Mouse (Mus musculus) hindbrain, embryonic 10.5 days (tissue): ENCODE measurements around the gene Ano3. TPM values are rescaled to one million over a fixed set of nuclear protein-coding genes. Genes with fewer than 3 reads are reported as not detected.

Experiments
- DNase-seq: peaks from one replicate; pipeline ENCODE4 v3.0.0-alpha.2; 2017; ENCODE audit warnings: low spot score
- H3K27ac ChIP-seq: fragments of 300-500 bp; sonication (generic); 2 replicates; pipeline ENCODE4 v1.5.1; 2016; ENCODE audit warnings: mild to moderate bottlenecking, moderate library complexity
- H3K27me3 ChIP-seq: fragments of 300-500 bp; sonication (generic); 2 replicates; pipeline ENCODE4 v1.6.1; 2016; ENCODE audit warnings: mild to moderate bottlenecking; ENCODE audit not compliant: poor library complexity, insufficient read depth, severe bottlenecking
- H3K36me3 ChIP-seq: fragments of 300-500 bp; sonication (generic); 2 replicates; pipeline ENCODE4 v1.6.1; 2016; ENCODE audit warnings: mild to moderate bottlenecking, moderate library complexity
- H3K4me1 ChIP-seq: fragments of 300-500 bp; sonication (generic); replicated peaks from 2 replicates; pipeline ENCODE4 v1.6.1; 2016; ENCODE audit warnings: mild to moderate bottlenecking
- H3K4me3 ChIP-seq: fragments of 300-500 bp; sonication (generic); 2 replicates; pipeline ENCODE4 v1.5.1; 2016; ENCODE audit warnings: mild to moderate bottlenecking, moderate library complexity
- H3K9me3 ChIP-seq: fragments of 300-500 bp; sonication (generic); 2 replicates; pipeline ENCODE4 v1.6.1; 2016; ENCODE audit warnings: mild to moderate bottlenecking, moderate library complexity
- WGBS: fragments of 180-500 bp; shearing (Covaris S2); methylation state at CpG from one replicate; pipeline ENCODE4 v1.1.7; 2016; 5-methylcytosine and 5-hydroxymethylcytosine counted together
- polyA plus RNA-seq: library from polyadenylated mRNA; unstranded; fragments of >200 nt; fragmentation: Nextera tagmentation; extraction: Ambion mirVana; gene quantifications from 2 replicates; pipeline ENCODE4 v1.2.1, GENCODE M21; 2016

Ano3 gene
- polyA plus RNA-seq, 1 experiment from 2014 or later, result 1.3 TPM

GRCm38 (mm10) chr2:110644846-110645245 is 305.9 kb downstream of the Ano3 start:
- Histone ChIP-seq H3K9me3 (no peaks in the 10 kb centered on the region), H3K4me3 (no peak overlapping the region), H3K27ac (no peak overlapping the region), H3K4me1 (no peaks in the 10 kb centered on the region), H3K36me3 (no peaks in the 10 kb centered on the region), H3K27me3 (no peaks in the 10 kb centered on the region)
- DNase-seq, result peak; percentile 25

DNA sequence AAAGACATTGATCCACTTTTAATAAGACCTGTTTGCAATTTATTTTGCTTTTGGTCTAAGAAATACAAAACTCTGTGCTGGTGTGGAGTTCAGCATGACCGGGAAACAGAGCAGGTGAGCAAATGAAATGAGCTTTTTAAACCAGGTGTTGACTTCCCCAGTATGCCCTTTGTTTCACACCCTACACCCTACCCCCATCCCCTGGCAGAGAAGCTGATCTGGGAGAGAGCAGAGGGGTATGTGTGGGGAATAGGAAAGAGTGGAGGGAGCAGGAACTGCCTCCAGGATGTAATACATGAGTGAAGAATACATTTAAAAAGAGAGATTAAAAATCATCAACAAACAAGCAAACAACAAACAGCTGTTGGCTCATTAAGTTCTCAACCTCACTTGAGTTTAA is 306.4 kb downstream of the Ano3 start:
- no peaks in the 10 kb centered on the region for H3K4me1 ChIP-seq
- no peaks in the 10 kb centered on the region for H3K36me3 ChIP-seq
- no peak overlapping the region for H3K27ac ChIP-seq
- no peaks in the 10 kb centered on the region for H3K9me3 ChIP-seq
- H3K27me3 ChIP-seq, result no peaks in the 10 kb centered on the region
- 76% methylated on average over 1 of the region's 1 CpGs for WGBS
- H3K4me3 ChIP-seq, result no peak overlapping the region
- no peak for DNase-seq

Other genes starting within 250 kb of the Ano3 start
- 0.06 and 0.09 TPM in 2 replicates for gene Muc15, start 229.6 kb downstream of the Ano3 start, polyA plus RNA-seq
- gene Gm13941, start 155.1 kb upstream of the Ano3 start, polyA plus RNA-seq, result not detected in 2 replicates
- not detected in 2 replicates for gene Gm15130, start 202.0 kb upstream of the Ano3 start, polyA plus RNA-seq